Mouse (Mus musculus) cerebellum, adult 2 months (tissue): ENCODE measurements around the gene Xcl1.

ENCODE experiments used
- CTCF ChIP-seq: fragments of 200-500 bp; IDR thresholded peaks from 2 replicates; pipeline ENCODE4 v1.5.1; 2011; ENCODE audit warnings: low read depth, mild to moderate bottlenecking, control low read depth, low read length, moderate library complexity, borderline replicate concordance; ENCODE audit not compliant: insufficient read depth
- POLR2A ChIP-seq: fragments of 200-500 bp; IDR thresholded peaks from 2 replicates; pipeline ENCODE4 v1.6.1; 2011; ENCODE audit warnings: low read length, control low read depth, borderline replicate concordance; ENCODE audit not compliant: insufficient read depth

DNA sequence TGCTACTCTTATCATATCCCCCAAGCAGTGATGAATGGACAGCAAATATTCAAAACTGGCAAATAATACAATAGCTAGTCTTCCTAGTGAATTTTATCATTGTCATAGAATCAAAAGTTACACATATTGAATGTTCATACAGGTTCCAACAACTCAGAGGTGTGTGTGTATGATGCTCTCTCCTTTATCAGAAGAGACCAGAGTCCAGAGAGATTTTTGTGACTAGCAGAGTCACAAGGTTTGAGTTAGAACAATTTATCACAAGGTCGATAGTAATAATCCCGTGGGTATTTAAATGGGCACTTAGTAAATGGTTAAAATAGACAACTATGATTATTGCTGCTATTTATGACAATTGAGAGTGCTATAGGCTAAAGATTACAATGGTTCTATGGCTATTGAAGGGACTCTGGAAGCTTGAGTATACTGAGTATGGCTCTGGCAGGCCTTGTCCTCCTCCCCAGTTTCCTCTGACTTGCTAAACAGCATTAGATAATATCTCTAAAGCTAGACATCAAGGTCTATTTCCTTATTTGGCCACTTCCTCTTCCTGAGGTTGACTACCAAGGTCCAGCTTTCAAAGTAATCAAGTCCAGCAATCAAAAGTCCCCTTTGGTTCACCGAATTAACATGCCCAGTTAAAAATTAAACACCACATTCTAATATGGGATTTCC lies 21.5 kb upstream of the Xcl1 start:
- TF ChIP-seq POLR2A (no peak), CTCF (no peak)
